Mouse (Mus musculus) lung, postnatal 36 days (tissue): ENCODE data around the gene Smdt1.
"Not testable (repeated sequence)": the region's sequence is repeated elsewhere in the genome, so short reads cannot be mapped to it uniquely, and the experiment has no call there.

Experiments
- DNase-seq: peaks from one replicate; pipeline ENCODE4 v3.0.0; 2022; ENCODE audit warnings: mixed read lengths

The Smdt1 gene

DNA sequence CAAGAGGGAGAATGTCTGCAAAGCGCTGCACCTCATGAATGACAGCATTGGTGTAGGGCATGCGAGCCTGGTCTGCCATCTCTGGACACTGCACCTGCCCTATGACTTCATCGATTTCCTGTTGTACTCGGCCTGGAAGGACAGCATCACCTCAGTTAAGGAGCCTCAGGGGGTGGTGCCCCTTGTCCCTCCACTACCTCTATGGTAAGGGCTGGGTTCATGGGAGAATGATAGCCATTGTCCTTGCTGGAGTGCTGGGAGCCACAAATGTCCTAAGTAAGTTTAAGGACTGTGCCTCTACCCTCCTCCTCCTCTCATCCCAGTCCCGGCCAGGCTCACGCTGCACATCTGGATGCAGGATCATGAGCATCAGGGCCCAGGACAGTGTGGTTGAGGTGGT lies 33.7 kb downstream of the Smdt1 start:
- DNase-seq: no peak

DNA sequence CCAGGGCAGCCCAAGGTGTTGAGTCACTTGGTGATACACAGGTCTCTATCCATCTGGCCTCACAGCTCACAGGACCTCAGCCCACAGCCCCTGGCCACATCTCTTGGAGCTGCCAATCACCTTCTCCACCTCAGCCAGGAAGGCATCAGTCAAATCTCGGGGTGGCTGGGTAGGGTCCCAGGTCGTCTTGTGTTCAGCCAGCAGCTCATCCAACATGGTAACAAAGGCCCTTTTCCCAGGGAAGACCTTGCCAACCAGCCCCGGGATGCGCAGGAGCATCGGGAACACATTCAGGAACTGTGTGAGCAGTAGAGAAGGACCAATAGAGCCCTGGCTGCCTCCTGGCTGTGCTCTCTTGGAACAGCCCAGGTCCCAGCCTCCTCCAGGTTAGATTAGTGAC lies 34.2 kb downstream of the Smdt1 start:
- no peak for DNase-seq

DNA sequence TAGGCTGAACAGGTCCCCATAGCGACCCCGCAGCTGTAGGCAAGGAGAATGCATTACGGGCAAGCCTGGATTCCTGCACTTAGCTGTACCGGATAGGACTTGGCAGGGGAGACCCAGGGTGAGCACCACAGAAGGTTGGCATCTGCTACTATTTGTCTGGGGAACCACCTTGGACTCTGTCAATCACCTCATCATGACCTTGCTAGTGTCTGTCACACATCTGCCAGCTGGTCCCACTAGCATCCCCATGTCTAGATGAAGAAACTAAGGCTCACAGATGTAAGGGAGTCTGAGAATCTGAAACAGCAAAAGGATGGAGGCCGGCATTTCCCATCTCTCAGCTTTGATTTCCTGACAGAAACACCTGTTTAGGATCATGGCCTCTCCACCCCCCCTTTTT lies 35.7 kb downstream of the Smdt1 start:
- no peak for DNase-seq

DNA sequence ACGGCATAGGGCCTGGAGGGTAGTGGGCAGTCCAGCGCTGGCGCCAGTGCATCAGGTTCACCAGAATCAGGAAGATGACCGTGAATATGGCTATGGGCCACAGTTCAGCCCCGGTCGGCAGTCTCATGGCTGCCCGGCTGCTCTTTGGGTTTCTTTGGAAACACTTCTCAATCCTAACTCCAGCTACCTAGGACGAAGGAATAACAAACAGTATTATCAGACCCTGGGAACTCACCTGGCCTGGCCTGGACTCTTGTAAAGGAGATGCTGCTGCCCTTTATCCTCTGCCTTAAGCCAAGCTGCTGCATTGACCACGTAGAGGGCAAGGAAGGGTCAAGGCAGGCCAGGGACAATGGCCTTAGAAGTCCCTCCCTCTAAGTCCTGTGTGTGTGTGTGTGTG lies 37.1 kb downstream of the Smdt1 start:
- no peak for DNase-seq

DNA sequence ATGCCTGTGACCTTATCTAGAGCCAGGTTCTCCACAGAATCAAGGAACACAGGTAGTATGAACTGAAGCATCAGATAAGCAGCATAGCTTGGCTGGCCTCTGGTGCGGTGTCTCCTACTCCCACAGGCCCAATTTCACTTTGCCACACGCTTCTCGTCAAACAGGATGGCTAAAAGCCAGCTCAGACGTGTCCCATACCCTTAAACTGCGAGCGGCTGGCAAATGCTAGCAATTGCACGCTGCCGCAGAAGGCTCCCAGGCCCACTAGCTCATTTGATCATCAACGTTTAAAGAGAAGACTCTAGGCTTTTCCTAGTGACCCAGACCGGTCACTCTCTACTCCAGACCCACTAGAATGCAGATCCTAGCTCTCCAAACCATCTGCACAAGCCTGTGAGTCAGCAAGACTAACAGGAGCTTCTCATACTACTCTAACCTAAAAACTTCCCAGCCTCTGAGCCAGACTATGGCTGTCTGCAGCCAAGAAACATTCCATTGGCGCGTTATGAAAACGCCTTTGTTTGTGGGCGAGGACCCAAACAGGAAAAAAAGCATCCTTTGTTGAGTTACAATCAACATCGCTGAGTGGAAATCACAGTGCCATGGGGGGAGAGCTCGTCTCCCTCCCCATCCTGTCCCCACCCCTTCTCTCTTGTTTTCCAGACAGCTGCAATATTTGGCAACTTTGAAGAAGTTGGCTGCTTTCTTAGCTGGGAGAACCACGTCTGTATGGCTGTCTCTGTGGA lies 37.8 kb downstream of the Smdt1 start:
- DNase-seq: peak; percentile 89

DNA sequence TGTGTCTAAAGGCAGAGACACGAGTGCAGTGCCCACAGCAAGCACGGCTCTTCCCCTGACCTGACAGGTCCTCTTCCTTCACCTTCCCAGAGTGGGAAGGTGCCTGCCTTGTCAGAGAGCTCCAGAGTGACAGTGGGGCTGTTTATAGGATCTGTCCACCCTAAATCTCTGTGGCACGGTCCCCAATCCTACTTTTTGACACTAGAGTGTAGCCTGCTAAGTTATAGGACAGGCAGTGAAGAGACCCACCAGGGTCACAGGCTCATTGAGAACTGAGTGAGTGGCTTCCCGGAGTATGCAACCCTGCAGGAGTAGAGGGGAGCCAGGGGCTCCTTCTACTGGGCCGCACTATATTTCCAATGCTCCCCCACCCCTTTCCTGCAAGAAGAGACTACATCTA lies 38.9 kb downstream of the Smdt1 start:
- DNase-seq: no peak

DNA sequence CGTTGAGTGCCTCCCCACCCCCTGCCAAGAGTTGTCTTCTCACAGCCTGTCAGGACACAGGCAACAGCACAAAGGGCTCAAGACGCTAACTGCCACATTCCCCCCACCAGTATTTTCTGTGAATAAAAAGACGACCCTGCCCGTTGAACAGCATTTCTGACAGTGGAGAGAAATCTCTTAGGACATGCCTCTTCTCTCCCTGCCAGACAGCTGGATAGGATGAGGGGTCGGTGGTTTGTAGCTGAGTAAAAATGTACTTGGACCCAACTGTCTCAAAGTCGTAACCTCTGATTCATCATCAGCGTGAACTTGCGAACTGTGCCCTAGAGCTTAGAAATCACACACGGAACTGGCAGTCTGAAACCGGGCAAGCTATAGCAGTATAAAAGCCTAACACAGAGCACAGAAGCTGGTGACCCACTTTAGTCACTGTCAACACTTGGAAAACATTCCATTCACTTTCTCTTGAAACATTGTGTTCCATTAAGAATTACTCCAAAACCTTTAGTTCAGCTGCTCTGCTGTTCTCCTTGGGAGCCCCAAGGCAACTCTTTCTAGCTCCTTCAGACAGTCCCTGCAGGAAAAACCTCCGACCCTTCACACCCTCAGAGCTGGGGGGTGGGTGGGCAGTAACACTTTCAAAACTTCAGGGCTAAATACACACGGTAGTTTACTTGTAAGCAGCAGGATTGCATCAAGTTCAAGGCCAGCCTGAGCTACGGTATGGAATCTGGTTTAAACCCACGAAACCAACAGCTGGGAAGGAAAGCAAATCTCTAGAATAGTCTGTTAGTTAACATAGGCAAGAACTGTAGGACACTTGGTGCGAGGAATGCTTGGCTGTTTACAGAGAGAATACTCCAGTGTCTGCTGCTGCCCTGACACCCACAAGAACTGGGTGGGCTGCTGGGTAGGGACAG lies 39.8 kb downstream of the Smdt1 start:
- DNase-seq: peak; percentile 48

DNA sequence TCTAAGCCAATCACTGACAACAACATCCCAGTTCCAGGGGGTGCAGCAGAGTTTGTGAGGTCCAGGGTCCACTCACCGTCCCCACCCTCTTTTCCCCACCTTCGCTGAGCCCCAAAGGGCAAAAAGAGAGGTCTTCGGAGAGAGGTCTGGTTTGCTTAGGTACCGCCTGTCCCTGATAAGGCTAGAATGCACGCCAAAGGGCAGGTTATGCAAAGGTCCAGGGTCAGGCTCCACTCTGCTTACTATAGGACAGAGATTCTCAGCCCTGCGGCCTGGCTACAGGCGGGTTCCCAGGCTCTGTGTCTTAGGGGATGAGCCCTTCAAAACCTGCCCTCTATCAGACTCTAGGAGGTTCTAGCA lies 40.7 kb downstream of the Smdt1 start:
- DNase-seq: peak; percentile 24

DNA sequence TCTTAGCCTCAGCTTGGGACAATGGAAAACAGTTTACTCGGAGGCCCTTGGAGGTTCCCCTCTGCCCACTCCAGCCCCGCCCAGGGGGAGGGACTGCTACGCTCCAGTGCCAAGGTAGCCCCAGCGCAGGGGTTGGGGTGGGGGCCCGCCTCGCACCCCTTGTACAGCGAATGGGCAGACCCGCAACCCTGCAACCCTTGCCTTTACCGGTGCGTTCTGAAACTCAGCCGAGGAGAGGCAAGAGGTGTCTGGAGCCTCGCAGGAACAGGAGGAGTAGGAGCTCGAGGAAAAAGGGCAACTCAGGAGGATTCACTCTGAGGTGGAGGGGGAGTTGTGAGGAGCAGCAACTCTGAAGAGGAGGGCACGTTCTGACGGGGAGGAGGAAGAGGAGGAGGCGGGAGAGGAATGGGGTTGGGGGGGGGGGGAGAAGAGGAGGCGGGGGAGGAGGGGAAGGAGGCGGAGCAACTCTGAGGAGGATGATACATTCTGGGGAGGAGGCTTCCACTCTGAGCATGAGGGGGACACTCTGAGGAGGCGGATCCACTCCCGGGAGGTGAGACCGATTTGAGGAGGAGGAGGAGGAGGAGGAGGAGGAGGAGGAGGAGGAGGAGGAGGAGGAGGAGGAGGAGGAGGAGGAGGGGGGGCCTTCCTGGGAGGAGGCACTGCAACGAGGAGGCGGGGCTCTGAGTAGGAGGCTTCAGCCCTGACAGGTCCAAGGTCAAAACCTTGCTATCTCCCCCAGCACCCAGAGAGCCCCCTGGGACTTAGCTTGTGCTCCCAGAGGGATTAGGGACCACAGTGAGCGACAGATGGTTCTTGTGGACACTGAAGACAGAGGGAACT lies 41.3 kb downstream of the Smdt1 start, which contains the start of gene Cyp2d22:
Gene Cyp2d22, minus strand, starts transcription at position 390 of the 843 bp plus-strand sequence.
- peak; percentile 73 for DNase-seq

DNA sequence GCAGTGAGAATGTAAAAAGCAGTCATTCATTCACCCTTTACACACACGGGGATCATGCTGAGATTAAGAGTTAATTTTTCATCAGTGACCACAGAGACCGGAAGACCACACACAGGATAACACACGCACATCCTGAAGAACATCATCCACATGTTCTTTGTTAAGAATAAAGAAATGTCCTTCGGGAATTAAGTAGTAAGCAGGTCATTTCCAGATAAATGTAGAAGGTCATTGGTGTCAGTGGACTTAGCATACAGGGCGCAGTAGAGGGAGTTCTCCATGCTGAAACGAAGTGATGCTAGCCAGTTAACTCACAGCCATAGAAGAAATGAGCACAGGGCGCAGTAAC lies 41.9 kb downstream of the Smdt1 start:
- no peak for DNase-seq

DNA sequence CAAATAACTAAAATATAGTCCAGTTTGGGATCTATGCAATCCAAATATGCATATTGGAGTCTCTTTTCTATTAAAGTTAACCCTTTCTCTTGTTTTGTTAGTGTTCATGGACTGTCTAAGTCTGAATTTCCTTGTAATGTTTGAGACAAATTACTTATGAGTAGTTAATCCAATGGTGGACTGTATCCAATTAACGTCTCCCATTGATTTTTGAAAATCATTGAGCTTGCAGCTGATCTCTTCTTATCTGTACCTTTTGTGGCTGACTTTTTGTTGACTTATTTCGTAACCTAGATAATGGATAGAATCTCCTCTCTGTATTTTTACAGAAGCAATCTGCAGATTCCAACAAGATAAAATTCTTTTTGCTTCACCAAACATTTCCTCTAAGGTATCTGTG lies 43.7 kb downstream of the Smdt1 start:
- DNase-seq: no peak

DNA sequence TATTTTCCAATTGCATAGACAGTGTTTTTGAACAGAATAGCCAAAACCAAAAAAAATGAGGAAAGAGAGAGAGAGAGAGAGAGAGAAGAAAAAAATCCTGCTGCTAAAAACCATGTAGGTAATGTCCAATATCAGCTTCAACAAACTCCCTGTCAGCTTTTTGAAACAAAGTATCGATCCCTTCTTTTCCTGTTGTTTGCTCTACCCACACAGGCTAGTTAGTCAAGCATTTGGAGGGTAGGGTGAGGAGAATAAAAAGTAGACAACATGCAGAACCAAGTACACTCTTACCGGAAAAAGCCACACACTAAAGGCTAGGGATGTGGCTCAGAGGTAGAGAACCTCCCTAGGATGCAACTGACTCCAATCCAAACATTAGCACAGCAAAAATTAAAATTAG lies 47.0 kb downstream of the Smdt1 start:
- no peak for DNase-seq

DNA sequence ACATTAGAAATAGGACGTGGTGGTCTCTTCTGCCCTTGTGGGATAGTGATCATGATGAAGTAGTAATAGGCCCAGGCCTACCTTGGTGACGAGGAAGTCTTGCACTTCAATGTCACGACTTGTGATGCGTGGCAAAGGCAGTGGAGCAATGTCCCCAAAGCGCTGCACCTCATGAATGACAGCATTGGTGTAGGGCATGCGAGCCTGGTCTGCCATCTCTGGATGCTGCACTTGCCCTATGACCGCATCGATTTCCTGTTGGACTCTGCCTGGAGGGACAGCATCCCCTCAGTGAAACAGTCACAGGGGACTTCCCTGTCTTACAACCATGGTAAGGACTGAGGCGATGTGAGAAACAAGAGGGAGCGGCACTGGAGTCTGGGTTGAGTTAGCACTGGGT lies 51.2 kb downstream of the Smdt1 start:
- not testable (repeated sequence) for DNase-seq

DNA sequence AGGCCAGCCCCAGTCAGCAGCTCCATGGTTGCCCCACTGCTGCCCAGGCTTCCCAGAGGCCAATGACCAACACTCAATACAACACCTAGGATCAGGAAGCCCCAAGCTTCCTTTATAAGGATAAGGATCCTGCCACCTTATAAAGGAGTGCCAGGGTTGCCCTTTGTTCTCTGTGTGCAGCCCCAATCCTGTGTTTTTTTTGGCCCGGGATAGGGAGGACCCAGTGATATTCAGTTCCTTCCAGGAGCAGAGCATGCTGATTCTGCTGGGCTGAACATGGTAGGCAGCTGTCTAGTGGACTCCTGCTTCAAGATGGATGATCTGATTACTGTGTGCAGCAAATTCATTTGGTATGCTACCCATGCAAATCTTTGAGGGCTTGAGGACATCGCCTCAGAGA lies 55.2 kb downstream of the Smdt1 start, which contains the start of gene Cyp2d11:
Gene Cyp2d11, minus strand, starts transcription at position 101 of the 400 bp plus-strand sequence.
- DNase-seq: not testable (repeated sequence)

DNA sequence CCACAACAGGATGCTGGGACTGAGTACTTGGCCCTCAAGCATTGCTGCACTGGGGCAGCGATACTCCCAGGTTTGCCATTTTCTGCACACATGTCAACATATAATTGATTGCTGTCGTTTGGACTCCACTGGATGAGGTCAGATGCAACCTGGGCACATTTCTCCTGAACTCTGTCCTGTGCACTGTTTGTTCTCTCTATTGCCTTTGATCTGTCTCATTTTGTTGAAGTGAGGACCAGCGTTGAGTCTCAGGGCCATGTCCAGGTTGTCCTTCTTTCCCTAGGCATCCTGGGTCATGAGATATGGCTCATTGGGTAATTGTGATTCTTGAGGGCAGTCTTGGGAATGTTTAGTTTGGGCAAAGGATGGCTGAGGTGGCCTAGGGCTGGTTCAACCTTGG lies 57.2 kb downstream of the Smdt1 start:
- DNase-seq: not testable (repeated sequence)
